Mouse (Mus musculus): Measurements from ENCODE around the gene Slc9a7.

Slc9a7 gene

GRCm38 (mm10) chrX:20160301-20160700, 131.3 kb downstream of the Slc9a7 start:
- in situ Hi-C loops (cut with MboI, MseI), result no loop called here

DNA sequence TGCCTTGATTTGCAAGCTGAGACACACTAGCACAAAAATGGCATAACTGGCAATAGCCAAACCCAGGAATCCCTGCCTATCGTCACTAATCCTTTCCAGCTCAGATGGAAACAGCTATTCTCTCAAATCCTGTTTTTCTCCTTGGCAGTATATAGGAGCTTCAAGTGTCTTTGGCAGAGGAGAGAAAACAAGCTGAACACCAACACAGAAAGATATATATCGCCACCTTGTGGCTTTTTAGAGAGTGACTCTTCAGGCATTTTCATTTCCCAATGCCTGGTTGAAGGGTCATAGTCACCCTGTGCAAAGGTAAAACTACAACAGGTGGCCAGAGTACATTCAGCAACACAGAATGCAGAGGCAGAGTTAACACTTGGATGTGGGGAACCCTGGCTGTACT, 134.1 kb downstream of the Slc9a7 start:
- in situ Hi-C loops (cut with MboI, MseI), result loop anchor here (10.0 kb wide), 1 partner anchor 417 kb away; no protein-coding TSS in a partner anchor

- in situ Hi-C loops (cut with MboI, MseI), result no loop called here
Measured at GRCm38 (mm10) chrX:20129466-20129865, 162.1 kb downstream of the Slc9a7 start.

- in situ Hi-C loops (cut with MboI, MseI), result no loop called here
Measured at GRCm38 (mm10) chrX:20128951-20129350, 162.7 kb downstream of the Slc9a7 start.

DNA sequence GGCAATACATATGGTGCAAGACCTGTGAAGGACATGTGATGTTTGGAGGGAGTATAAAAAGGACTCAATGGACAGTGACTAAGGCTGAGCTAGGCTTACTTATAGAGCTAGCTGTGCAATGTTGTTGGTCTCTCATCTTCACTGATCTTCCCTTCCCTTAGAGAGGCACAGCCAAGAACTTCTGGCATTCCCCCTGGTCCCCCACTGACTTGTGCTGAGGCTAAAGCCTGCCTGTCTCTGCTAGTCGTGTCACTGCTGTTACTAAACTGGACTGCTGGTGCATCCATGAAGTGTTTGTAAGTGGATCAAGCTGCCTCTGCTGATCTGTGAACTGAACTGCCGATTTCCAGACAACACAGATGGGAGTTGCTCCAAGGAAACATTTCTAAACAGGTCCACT, 166.1 kb downstream of the Slc9a7 start:
- in situ Hi-C loops (cut with MboI, MseI), result no loop called here

DNA sequence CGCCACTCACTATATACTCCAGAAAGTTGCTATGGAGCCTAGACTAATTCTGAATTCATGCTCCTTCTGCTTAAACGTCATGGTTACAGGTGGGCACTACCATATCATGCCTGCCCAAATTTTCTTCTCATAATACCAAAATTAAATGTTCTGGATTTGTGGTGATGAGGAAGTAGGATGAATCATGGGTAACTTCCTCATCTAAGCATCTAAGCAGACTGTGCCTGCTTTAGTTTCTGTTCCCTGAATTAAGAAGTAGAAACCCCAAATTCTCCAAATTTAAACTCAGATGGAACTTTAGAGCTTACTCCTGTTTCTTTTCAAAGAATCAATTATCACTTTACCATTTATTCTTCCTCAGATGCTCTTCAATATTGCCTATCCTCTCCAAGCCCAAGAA, 173.9 kb downstream of the Slc9a7 start:
- in situ Hi-C loops (cut with MboI, MseI), result no loop called here

- in situ Hi-C loops (cut with MboI, MseI), result no loop called here
Measured at GRCm38 (mm10) chrX:20070196-20070595, 221.4 kb downstream of the Slc9a7 start.

GRCm38 (mm10) chrX:20066636-20067035, 225.0 kb downstream of the Slc9a7 start:
- in situ Hi-C loops (cut with MboI, MseI), result no loop called here

GRCm38 (mm10) chrX:20061764-20062480, 229.7 kb downstream of the Slc9a7 start:
- in situ Hi-C loops (cut with MboI, MseI), result no loop called here

DNA sequence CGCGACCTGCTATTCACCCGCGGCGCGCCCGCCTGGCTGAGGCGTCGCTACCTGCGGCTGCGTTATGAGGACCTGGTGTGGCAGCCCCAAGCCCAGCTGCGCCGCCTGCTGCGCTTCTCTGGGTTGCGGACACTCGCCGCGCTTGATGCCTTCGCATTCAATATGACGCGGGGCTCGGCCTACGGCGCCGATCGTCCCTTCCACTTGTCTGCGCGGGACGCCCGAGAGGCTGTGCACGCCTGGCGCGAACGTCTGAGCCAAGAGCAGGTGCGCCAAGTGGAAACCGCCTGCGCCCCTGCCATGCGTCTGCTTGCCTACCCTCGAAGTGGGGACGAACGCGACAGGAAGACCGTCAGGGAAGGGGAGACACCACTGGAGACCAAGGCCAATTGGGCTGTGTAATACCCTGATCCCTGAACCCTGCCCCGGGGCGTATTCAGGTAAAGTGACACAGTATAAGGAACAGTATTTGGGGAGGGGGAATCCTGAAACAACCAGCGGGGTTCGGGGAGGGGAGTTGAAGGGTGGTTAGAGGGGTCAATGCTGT, 230.8 kb downstream of the Slc9a7 start:
- in situ Hi-C loops (cut with MboI, MseI), result no loop called here

GRCm38 (mm10) chrX:20060096-20060768, 231.4 kb downstream of the Slc9a7 start:
- in situ Hi-C loops (cut with MboI, MseI), result no loop called here

GRCm38 (mm10) chrX:20059381-20059971, 232.1 kb downstream of the Slc9a7 start, which contains the start of gene Chst7:
TSS of gene Chst7 (plus strand) at chrX:20059560.
- in situ Hi-C loops (cut with MboI, MseI), result no loop called here

Data from T-helper 1 cell (primary cell).